In genomic region chr4:126554462-126554861, GRCm38 (mm10) we compare ENCODE assay signal across 9 mouse cellular contexts. TPM values are rescaled to one million over a fixed set of nuclear protein-coding genes. Genes with fewer than 3 reads are reported as not detected.
DNase-seq lines count a peak whose midpoint lies in the region; ATAC-seq and TF ChIP-seq lines count a peak whose summit lies in the region.
"Had no signal": no experiment of that assay in that cellular context is flagged by ENCODE, and none has a peak within 500 bp of the region (broad histone marks: within the 10 kb centered on the region; RNA-seq: fewer than 3 reads in every experiment).

No protein-coding gene starts in this region.

- H3K9ac ChIP-seq in forebrain, embryonic 14.5 days (ENCODE audit: low read length), result no peak overlapping the region
- H3K9ac ChIP-seq in forebrain, embryonic 15.5 days (replicated peaks), result no peak overlapping the region
- H3K9ac ChIP-seq in midbrain, postnatal 0 days (replicated peaks; ENCODE audit: low read length, poor library complexity, severe bottlenecking), result no peak overlapping the region
- H3K9ac ChIP-seq: heart, embryonic 15.5 days had no signal

- WGBS in forebrain, embryonic 14.5 days, result 31% methylated on average over 3 of the region's 3 CpGs
- 32% methylated on average over 3 of the region's 3 CpGs for WGBS in forebrain, embryonic 15.5 days
- 31% methylated on average over 3 of the region's 3 CpGs for WGBS in midbrain, postnatal 0 days
- WGBS in midbrain, embryonic 10.5 days, result 35% methylated on average over 3 of the region's 3 CpGs

- H3K4me2 ChIP-seq in forebrain, embryonic 14.5 days (ENCODE audit: low read length), result no peak overlapping the region
- no peak overlapping the region for H3K4me2 ChIP-seq in forebrain, embryonic 15.5 days (replicated peaks)
- no peak overlapping the region for H3K4me2 ChIP-seq in midbrain, postnatal 0 days (ENCODE audit: low read depth, low read length, poor library complexity, severe bottlenecking)
- H3K4me2 ChIP-seq: heart, embryonic 15.5 days had no signal

- no peaks in the 10 kb centered on the region for H3K36me3 ChIP-seq in forebrain, embryonic 14.5 days (ENCODE audit: control insufficient read depth, insufficient read depth, low read length)
- no peaks in the 10 kb centered on the region for H3K36me3 ChIP-seq in forebrain, embryonic 15.5 days
- H3K36me3 ChIP-seq in midbrain, postnatal 0 days (ENCODE audit: insufficient read depth, low read length), result no peaks in the 10 kb centered on the region
- H3K36me3 ChIP-seq in midbrain, embryonic 10.5 days, result peaks cover 12% of the 10 kb centered on the region
- H3K36me3 ChIP-seq: heart, embryonic 15.5 days had no signal

- no peak overlapping the region for H3K4me3 ChIP-seq in forebrain, embryonic 14.5 days (ENCODE audit: low read depth, low read length)
- H3K4me3 ChIP-seq in forebrain, embryonic 15.5 days, result no peak overlapping the region
- H3K4me3 ChIP-seq in midbrain, postnatal 0 days (ENCODE audit: low read depth, low read length), result no peak overlapping the region
- no peak overlapping the region for H3K4me3 ChIP-seq in midbrain, embryonic 10.5 days
- H3K4me3 ChIP-seq: heart, embryonic 15.5 days had no signal

- TF ChIP-seq CTCF in midbrain, postnatal 0 days (IDR thresholded peaks at IDR 0.05), result peak; percentile 81

- H3K4me1 ChIP-seq in forebrain, embryonic 14.5 days (ENCODE audit: control insufficient read depth, insufficient read depth, low read length), result peaks cover 6% of the 10 kb centered on the region
- H3K4me1 ChIP-seq in forebrain, embryonic 15.5 days, result peaks cover 14% of the 10 kb centered on the region
- H3K4me1 ChIP-seq in midbrain, postnatal 0 days (ENCODE audit: insufficient read depth, low read length), result 0 out of 2 replicates have a peak, but pooled peaks cover 3% of the 10 kb centered on the region
- H3K4me1 ChIP-seq in midbrain, embryonic 10.5 days, result peaks cover 22% of the 10 kb centered on the region

- DNase-seq in forebrain, embryonic 14.5 days (ENCODE audit: low spot score), result peak; percentile 74
- peak; percentile 65 for DNase-seq in midbrain, postnatal 0 days (ENCODE audit: low spot score)
- no peak for DNase-seq in midbrain, embryonic 10.5 days (ENCODE audit: low spot score)
- DNase-seq in retina, postnatal 1 day, result peak; percentile 83
- no peak for DNase-seq in spleen, adult 12 weeks (ENCODE audit: low spot score)
- no peak for DNase-seq in left cerebral cortex, postnatal 36 days (ENCODE audit: low spot score in 2 of 2)

- no peaks in the 10 kb centered on the region for H3K27me3 ChIP-seq in forebrain, embryonic 14.5 days (replicated peaks; ENCODE audit: control insufficient read depth, insufficient read depth, low read length)
- no peaks in the 10 kb centered on the region for H3K27me3 ChIP-seq in forebrain, embryonic 15.5 days
- H3K27me3 ChIP-seq in midbrain, postnatal 0 days (ENCODE audit: insufficient read depth, low read length), result no peaks in the 10 kb centered on the region
- H3K27me3 ChIP-seq in midbrain, embryonic 10.5 days (ENCODE audit: low read depth, poor library complexity, severe bottlenecking), result peaks cover 14% of the 10 kb centered on the region; the same call in 1 of the 2 replicates
- H3K27me3 ChIP-seq: heart, embryonic 15.5 days had no signal

- H3K27ac ChIP-seq in forebrain, embryonic 14.5 days (ENCODE audit: low read depth, low read length), result no peak overlapping the region
- no peak overlapping the region for H3K27ac ChIP-seq in forebrain, embryonic 15.5 days (replicated peaks)
- no peak overlapping the region for H3K27ac ChIP-seq in midbrain, postnatal 0 days (ENCODE audit: low read depth, low read length)
- H3K27ac ChIP-seq in midbrain, embryonic 10.5 days (replicated peaks), result no peak overlapping the region
- H3K27ac ChIP-seq: heart, embryonic 15.5 days had no signal

- H3K9me3 ChIP-seq in forebrain, embryonic 14.5 days (replicated peaks; ENCODE audit: control insufficient read depth, low read length), result no peaks in the 10 kb centered on the region
- H3K9me3 ChIP-seq in forebrain, embryonic 15.5 days, result no peaks in the 10 kb centered on the region
- H3K9me3 ChIP-seq in midbrain, postnatal 0 days (ENCODE audit: low read length), result no peaks in the 10 kb centered on the region
- H3K9me3 ChIP-seq in midbrain, embryonic 10.5 days (replicated peaks), result no peaks in the 10 kb centered on the region
- H3K9me3 ChIP-seq: heart, embryonic 15.5 days had no signal

- no peak for ATAC-seq in forebrain, embryonic 14.5 days
- no peak for ATAC-seq in forebrain, embryonic 15.5 days (replicated peaks)
- no peak for ATAC-seq in midbrain, postnatal 0 days (ENCODE audit: low FRiP score)
- peak; percentile 32 for ATAC-seq in erythroid progenitor cell, adult 5-6 weeks (replicated peaks; ENCODE audit: low FRiP score, poor library complexity, severe bottlenecking)

- intact Hi-C loops in left cerebral cortex, postnatal 36 days (cut with DNase I), result loop anchor here (10.0 kb wide), 2 partner anchors 290 to 760 kb away; partner anchors contain the start of gene Gja4

RNA-seq across cellular contexts. Expression of gene Clspn, which starts 2.3 kb away (rescaled TPM):
- 17.6 and 20.1 TPM in 2 replicates for polyA plus RNA-seq in forebrain, embryonic 14.5 days (2014; fragmentation: Nextera tagmentation; extraction: Ambion mirVana)
- polyA plus RNA-seq in forebrain, embryonic 15.5 days (2015; fragmentation: Nextera tagmentation; extraction: Ambion mirVana), result 19.3 and 21.5 TPM in 2 replicates
- total RNA-seq in midbrain, postnatal 0 days (2014; rRNA removed), result 1.2 and 1.4 TPM in 2 replicates
- 1.2 and 1.5 TPM in 2 replicates for polyA plus RNA-seq in midbrain, postnatal 0 days (2015; fragmentation: Nextera tagmentation; extraction: Ambion mirVana)
- 55.3 and 55.8 TPM in 2 replicates for polyA plus RNA-seq in midbrain, embryonic 10.5 days (2016; fragmentation: Nextera tagmentation; extraction: Ambion mirVana)
- total RNA-seq in erythroid progenitor cell, adult 5-6 weeks (2015; ENCODE audit: low replicate concordance), result 76.3 and 172 TPM in 2 replicates
- total RNA-seq in erythroid progenitor cell, adult 5-6 weeks (2017; ENCODE audit: low replicate concordance), result 304 and 354 TPM in 2 replicates
- 1 to 10 TPM in 1 of 2 experiments, under 1 TPM in 1; 0.79 to 1.1 TPM for total RNA-seq in left cerebral cortex, postnatal 36 days (2021)

RNA-seq across cellular contexts. Expression of gene Ago4, which starts 21.2 kb away (rescaled TPM):
- 5.7 and 6.4 TPM in 2 replicates for polyA plus RNA-seq in forebrain, embryonic 14.5 days (2014; fragmentation: Nextera tagmentation; extraction: Ambion mirVana)
- polyA plus RNA-seq in forebrain, embryonic 15.5 days (2015; fragmentation: Nextera tagmentation; extraction: Ambion mirVana), result 8.6 and 10.2 TPM in 2 replicates
- total RNA-seq in midbrain, postnatal 0 days (2014; rRNA removed), result 10.0 and 12.6 TPM in 2 replicates
- polyA plus RNA-seq in midbrain, postnatal 0 days (2015; fragmentation: Nextera tagmentation; extraction: Ambion mirVana), result 3.3 and 3.6 TPM in 2 replicates
- 2.3 and 2.8 TPM in 2 replicates for polyA plus RNA-seq in midbrain, embryonic 10.5 days (2016; fragmentation: Nextera tagmentation; extraction: Ambion mirVana)
- total RNA-seq in erythroid progenitor cell, adult 5-6 weeks (2015; ENCODE audit: low replicate concordance), result 0.84 TPM in 1 of 2 replicates, not detected in the other
- total RNA-seq in erythroid progenitor cell, adult 5-6 weeks (2017; ENCODE audit: low replicate concordance), result 0.45 and 0.90 TPM in 2 replicates
- total RNA-seq in left cerebral cortex, postnatal 36 days (2021), result 1 to 10 TPM; 5.1 to 7.5 TPM

RNA-seq across cellular contexts. Expression of gene 5730409E04Rik, which starts 55.2 kb away (rescaled TPM):
- 3.4 and 4.1 TPM in 2 replicates for polyA plus RNA-seq in forebrain, embryonic 14.5 days (2014; fragmentation: Nextera tagmentation; extraction: Ambion mirVana)
- 4.8 and 5.3 TPM in 2 replicates for polyA plus RNA-seq in forebrain, embryonic 15.5 days (2015; fragmentation: Nextera tagmentation; extraction: Ambion mirVana)
- 59.0 and 59.4 TPM in 2 replicates for total RNA-seq in midbrain, postnatal 0 days (2014; rRNA removed)
- 24.2 and 29.2 TPM in 2 replicates for polyA plus RNA-seq in midbrain, postnatal 0 days (2015; fragmentation: Nextera tagmentation; extraction: Ambion mirVana)
- 1.0 and 1.4 TPM in 2 replicates for polyA plus RNA-seq in midbrain, embryonic 10.5 days (2016; fragmentation: Nextera tagmentation; extraction: Ambion mirVana)
- total RNA-seq in erythroid progenitor cell, adult 5-6 weeks (2015; ENCODE audit: low replicate concordance), result not detected in 2 replicates
- 0.39 TPM in 1 of 2 replicates, not detected in the other for total RNA-seq in erythroid progenitor cell, adult 5-6 weeks (2017; ENCODE audit: low replicate concordance)
- 10 to 100 TPM; 71.5 to 80.3 TPM for total RNA-seq in left cerebral cortex, postnatal 36 days (2021)

Comparison
In these comparisons a context has a peak if more than half of its experiments do, and no peak if none do; other contexts are left out.
1. DNase-seq: peak in forebrain, embryonic 14.5 days (single experiment), midbrain, postnatal 0 days (single experiment) and retina, postnatal 1 day (single experiment); none in midbrain, embryonic 10.5 days (single experiment), spleen, adult 12 weeks (single experiment) and left cerebral cortex, postnatal 36 days (0 of 2).